Mouse (Mus musculus) hindbrain, embryonic 13.5 days (tissue): ENCODE measurements around the gene Mcf2l. TPM values are rescaled to one million over a fixed set of nuclear protein-coding genes. Genes with fewer than 3 reads are reported as not detected.

Source experiments
- ATAC-seq: fragments of 200-750 bp; cut with Nextera tagmentation; 2 replicates; pipeline ENCODE4 v1.8.0; 2017; ENCODE audit warnings: moderate TSS enrichment; ENCODE audit not compliant: low FRiP score
- H3K27ac ChIP-seq: fragments of 300-500 bp; sonication (generic); 2 replicates; pipeline ENCODE4 v1.5.1; 2015; ENCODE audit warnings: inconsistent platforms, mild to moderate bottlenecking, moderate library complexity
- H3K27me3 ChIP-seq: fragments of 300-500 bp; sonication (generic); 2 replicates; pipeline ENCODE4 v1.6.1; 2015; ENCODE audit warnings: mild to moderate bottlenecking, inconsistent platforms
- H3K36me3 ChIP-seq: fragments of 300-500 bp; sonication (generic); 2 replicates; pipeline ENCODE4 v1.6.1; 2015; ENCODE audit warnings: mild to moderate bottlenecking, inconsistent platforms
- H3K4me1 ChIP-seq: fragments of 300-500 bp; sonication (generic); replicated peaks from 2 replicates; pipeline ENCODE4 v1.6.1; 2015; ENCODE audit warnings: inconsistent platforms
- H3K4me2 ChIP-seq: fragments of 300-500 bp; sonication (generic); 2 replicates; pipeline ENCODE4 v1.6.1; 2015; ENCODE audit warnings: inconsistent platforms, mild to moderate bottlenecking, moderate library complexity
- H3K4me3 ChIP-seq: fragments of 300-500 bp; sonication (generic); 2 replicates; pipeline ENCODE4 v1.5.1; 2015; ENCODE audit warnings: mild to moderate bottlenecking, inconsistent platforms
- H3K9ac ChIP-seq: fragments of 300-500 bp; sonication (generic); 2 replicates; pipeline ENCODE4 v1.6.1; 2015; ENCODE audit warnings: mild to moderate bottlenecking, inconsistent platforms
- H3K9me3 ChIP-seq: fragments of 300-500 bp; sonication (generic); 2 replicates; pipeline ENCODE4 v1.6.1; 2016; ENCODE audit warnings: inconsistent platforms
- WGBS: fragments of 180-500 bp; shearing (Covaris S2); methylation state at CpG from one replicate; pipeline ENCODE4 v1.1.7; 2015; 5-methylcytosine and 5-hydroxymethylcytosine counted together
- polyA plus RNA-seq: library from polyadenylated mRNA; unstranded; fragments of >200 nt; fragmentation: Nextera tagmentation; extraction: Ambion mirVana; gene quantifications from 2 replicates; pipeline ENCODE4 v1.2.1, GENCODE M21; 2015

Mcf2l gene
- polyA plus RNA-seq, 1 experiment from 2014 or later = 119 TPM

GRCm38 (mm10) chr8:12903790-12904415, 30.3 kb downstream of the Mcf2l start:
- 0 out of 2 replicates have a peak, but pooled peaks cover 11% of the 10 kb centered on the region for H3K4me1 ChIP-seq
- H3K27me3 ChIP-seq = no peaks in the 10 kb centered on the region
- no peak overlapping the region for H3K4me3 ChIP-seq
- H3K9ac ChIP-seq = no peak overlapping the region
- no peak overlapping the region for H3K27ac ChIP-seq
- H3K9me3 ChIP-seq = no peaks in the 10 kb centered on the region
- no peak for ATAC-seq
- no peak overlapping the region for H3K4me2 ChIP-seq
- 86% methylated on average over 13 of the region's 13 CpGs for WGBS
- H3K36me3 ChIP-seq = no peaks in the 10 kb centered on the region

GRCm38 (mm10) chr8:12905122-12905521, 31.5 kb downstream of the Mcf2l start:
- WGBS = 88% methylated on average over 5 of the region's 5 CpGs
- H3K4me3 ChIP-seq = no peak overlapping the region
- ATAC-seq = no peak
- no peaks in the 10 kb centered on the region for H3K36me3 ChIP-seq
- no peak overlapping the region for H3K9ac ChIP-seq
- no peak overlapping the region; the same call in 1 of the 2 replicates for H3K27ac ChIP-seq
- H3K9me3 ChIP-seq = no peaks in the 10 kb centered on the region
- no peaks in the 10 kb centered on the region for H3K27me3 ChIP-seq
- H3K4me2 ChIP-seq = no peak overlapping the region
- H3K4me1 ChIP-seq = 0 out of 2 replicates have a peak, but pooled peaks cover 11% of the 10 kb centered on the region

DNA sequence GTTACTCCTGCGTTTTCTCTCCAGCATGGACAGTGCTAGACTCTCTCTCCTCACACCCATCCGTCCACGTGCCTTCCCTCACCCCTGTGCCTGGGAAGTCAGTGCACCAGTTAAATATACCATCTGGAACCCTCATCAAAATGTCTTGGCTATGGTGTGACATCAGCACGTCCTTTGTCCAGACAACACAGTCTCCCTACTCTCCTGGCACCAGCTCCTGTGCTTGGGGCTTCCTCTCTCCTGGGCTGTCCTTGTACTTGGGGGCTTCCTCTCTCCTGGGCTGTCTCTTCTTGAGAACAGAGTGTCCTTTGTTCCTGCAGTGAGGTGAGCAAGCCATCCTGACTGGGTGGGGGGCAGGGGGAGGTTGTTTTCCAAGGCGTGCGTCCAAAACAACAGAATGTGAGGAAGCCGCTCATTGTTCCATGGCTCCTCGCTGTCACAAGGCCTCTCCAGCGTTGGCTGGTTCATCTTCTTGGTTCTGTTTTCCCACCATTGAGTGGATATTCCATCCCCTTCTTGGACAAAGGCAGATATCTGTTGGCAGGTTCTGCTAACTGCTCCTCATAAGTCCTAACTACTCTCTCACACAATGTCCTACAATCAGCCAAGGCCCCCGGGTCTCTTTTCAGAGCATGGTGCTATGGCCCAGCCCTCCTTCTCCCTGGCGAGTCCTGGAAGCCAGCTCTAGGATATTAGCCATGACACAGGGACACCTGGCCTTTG, 32.2 kb downstream of the Mcf2l start:
- Histone ChIP-seq H3K36me3 (no peaks in the 10 kb centered on the region), H3K4me3 (no peak overlapping the region), H3K4me1 (0 out of 2 replicates have a peak, but pooled peaks cover 11% of the 10 kb centered on the region), H3K9ac (no peak overlapping the region), H3K27me3 (no peaks in the 10 kb centered on the region), H3K9me3 (no peaks in the 10 kb centered on the region), H3K27ac (no peak overlapping the region; the same call in 1 of the 2 replicates), H3K4me2 (no peak overlapping the region)
- ATAC-seq = no peak
- WGBS = 82% methylated on average over 11 of the region's 11 CpGs

DNA sequence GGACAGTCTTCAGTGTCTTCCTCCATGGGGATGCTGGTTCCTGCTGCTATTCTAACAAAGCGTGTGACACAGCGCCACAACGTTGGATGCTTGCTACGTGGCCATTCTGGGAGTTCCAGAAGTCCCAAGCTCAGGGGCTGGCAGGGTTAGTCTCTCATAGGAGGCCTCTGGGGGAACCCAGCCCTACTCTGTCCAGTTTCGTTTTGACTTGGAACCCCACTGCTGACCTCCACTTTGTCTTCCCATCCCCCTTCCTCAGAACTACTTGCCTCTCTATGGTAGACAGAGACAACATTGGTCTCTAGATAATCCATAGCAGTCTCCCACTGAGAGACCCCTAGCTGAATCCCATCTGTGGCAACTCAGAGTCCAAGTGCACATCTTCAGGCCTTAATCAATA, 33.0 kb downstream of the Mcf2l start:
- Histone ChIP-seq H3K9me3 (no peaks in the 10 kb centered on the region), H3K27me3 (no peaks in the 10 kb centered on the region), H3K4me3 (no peak overlapping the region), H3K36me3 (no peaks in the 10 kb centered on the region), H3K4me1 (peaks cover 11% of the 10 kb centered on the region; the same call in 1 of the 2 replicates), H3K9ac (no peak overlapping the region), H3K27ac (no peak overlapping the region), H3K4me2 (no peak overlapping the region)
- no peak for ATAC-seq
- WGBS = 63% methylated on average over 5 of the region's 5 CpGs

DNA sequence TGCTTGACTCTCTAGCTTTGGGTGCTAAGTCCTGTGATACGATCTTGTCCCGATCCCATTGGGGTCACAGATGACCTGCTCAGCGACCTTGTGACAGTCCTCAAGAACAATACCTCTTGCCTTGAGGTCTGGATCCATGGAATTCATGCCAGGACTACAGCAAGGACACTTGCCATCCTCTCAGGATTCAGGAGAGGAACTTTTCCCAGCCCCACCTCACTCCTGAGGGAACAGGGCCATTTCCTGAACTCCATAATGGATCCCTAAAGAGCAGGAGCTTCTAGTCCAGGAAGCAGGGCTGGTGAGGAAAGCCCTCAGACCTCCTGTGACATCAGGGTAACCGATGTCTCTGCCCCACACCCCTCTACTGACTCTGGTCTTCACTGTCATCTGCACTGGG, 34.1 kb downstream of the Mcf2l start:
- WGBS = 81% methylated on average over 4 of the region's 4 CpGs
- no peak for ATAC-seq
- H3K27me3 ChIP-seq = no peaks in the 10 kb centered on the region
- H3K4me2 ChIP-seq = no peak overlapping the region
- H3K4me1 ChIP-seq = peaks cover 17% of the 10 kb centered on the region
- H3K9ac ChIP-seq = no peak overlapping the region
- 0 out of 2 replicates have a peak, but pooled peaks cover under 1% of the 10 kb centered on the region for H3K36me3 ChIP-seq
- no peaks in the 10 kb centered on the region for H3K9me3 ChIP-seq
- H3K4me3 ChIP-seq = no peak overlapping the region
- H3K27ac ChIP-seq = no peak overlapping the region

DNA sequence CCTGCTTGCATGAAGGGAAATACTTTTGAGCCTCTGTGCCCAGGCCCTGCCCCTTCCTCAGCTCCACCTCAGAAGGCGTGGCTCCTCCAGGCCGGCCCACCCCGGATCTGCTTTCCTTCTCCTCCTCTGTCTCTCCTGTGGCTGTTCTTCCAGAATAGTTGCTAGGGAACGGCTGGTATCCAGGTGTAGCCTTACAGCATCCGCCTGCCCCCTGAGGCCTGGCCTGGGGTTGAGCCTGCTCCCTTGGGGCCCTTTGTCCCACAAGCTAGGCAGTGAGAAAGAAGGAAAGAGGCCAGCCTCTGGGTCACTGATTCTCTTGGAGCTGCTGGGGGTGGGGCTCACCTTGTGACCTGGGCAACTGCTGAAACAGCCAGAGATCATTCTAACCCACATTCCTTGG, 38.4 kb downstream of the Mcf2l start:
- no peak overlapping the region for H3K4me3 ChIP-seq
- no peaks in the 10 kb centered on the region for H3K27me3 ChIP-seq
- 12% methylated on average over 5 of the region's 5 CpGs for WGBS
- peaks cover 9% of the 10 kb centered on the region; the same call in 1 of the 2 replicates for H3K36me3 ChIP-seq
- H3K27ac ChIP-seq = no peak overlapping the region
- no peaks in the 10 kb centered on the region for H3K9me3 ChIP-seq
- H3K9ac ChIP-seq = no peak overlapping the region
- H3K4me2 ChIP-seq = no peak overlapping the region
- no peak for ATAC-seq
- H3K4me1 ChIP-seq = peaks cover 24% of the 10 kb centered on the region

GRCm38 (mm10) chr8:12915187-12916006, 41.8 kb downstream of the Mcf2l start:
- 17% methylated on average over 42 of the region's 42 CpGs for WGBS
- H3K36me3 ChIP-seq = peaks cover 9% of the 10 kb centered on the region; the same call in 1 of the 2 replicates
- peak overlapping the region; percentile 82 for H3K27ac ChIP-seq
- H3K4me1 ChIP-seq = peaks cover 52% of the 10 kb centered on the region
- peak overlapping the region; percentile 51 for H3K4me3 ChIP-seq
- no peaks in the 10 kb centered on the region for H3K27me3 ChIP-seq
- H3K9ac ChIP-seq = peak overlapping the region; percentile 85
- no peaks in the 10 kb centered on the region for H3K9me3 ChIP-seq
- peak overlapping the region; percentile 93 for H3K4me2 ChIP-seq
- ATAC-seq = peak; percentile 85

DNA sequence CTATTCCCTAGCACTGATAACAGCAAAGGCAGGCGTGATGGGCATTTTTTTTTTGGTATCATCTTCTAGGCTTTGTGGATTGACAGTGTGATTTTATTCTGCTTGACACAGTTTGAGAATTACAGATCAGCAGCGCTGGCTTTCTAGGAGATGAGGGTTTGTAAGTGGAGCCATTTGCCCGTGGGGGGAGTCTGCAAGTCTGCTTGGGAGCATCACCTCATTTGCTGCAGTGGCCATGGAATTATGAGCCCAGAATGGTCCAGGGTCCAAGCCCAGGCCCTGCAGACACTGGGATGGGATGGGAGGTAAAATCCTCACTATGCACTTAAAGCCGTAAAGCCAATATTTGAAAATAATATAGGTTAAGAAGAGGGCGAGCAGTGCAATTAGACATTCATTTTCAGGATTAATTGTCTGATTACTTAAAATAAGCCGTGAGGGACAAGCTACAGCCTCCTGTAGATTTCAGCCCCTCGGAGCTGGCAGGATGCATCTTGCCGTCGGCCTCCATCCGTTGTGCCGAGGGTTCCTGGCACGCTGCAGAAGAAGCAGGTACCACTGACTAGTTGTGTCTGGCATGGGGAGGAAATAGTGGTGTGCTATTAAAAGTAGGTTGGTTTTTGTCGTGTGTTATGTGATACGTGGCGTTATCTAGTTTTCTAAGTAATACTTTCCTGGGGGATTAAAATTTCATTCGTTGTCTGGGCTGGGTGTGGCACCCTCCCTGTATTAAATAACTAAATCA, 42.7 kb downstream of the Mcf2l start:
- no peak for ATAC-seq
- peaks cover 9% of the 10 kb centered on the region; the same call in 1 of the 2 replicates for H3K36me3 ChIP-seq
- H3K4me2 ChIP-seq = peak overlapping the region; percentile 93
- WGBS = 61% methylated on average over 16 of the region's 16 CpGs
- peak overlapping the region; percentile 51 for H3K4me3 ChIP-seq
- peak overlapping the region; percentile 82 for H3K27ac ChIP-seq
- peak overlapping the region; percentile 85 for H3K9ac ChIP-seq
- H3K9me3 ChIP-seq = no peaks in the 10 kb centered on the region
- no peaks in the 10 kb centered on the region for H3K27me3 ChIP-seq
- H3K4me1 ChIP-seq = peaks cover 57% of the 10 kb centered on the region

DNA sequence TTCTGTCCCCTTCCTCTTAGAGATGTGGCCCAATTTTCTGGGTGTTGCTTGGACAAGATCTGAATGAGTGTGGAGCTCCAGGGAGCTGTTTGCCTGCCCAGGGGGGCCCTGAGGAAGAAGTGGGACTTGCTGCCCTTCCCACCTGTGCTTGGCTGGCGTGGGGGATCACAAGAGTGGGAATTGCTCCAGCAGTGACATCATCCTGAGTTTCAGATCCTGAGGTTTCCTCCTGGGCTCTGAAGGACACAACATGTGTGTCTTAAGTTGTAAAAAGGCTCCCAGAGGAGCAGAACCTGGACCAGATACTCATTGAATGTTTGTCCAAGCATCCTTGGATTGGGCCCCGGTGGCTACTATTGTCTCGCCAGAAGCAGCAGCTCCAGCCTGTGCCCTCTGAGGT, 43.4 kb downstream of the Mcf2l start:
- Histone ChIP-seq H3K27ac (peak overlapping the region; percentile 82; the same call in 1 of the 2 replicates), H3K9ac (peak overlapping the region; percentile 85), H3K36me3 (peaks cover 9% of the 10 kb centered on the region; the same call in 1 of the 2 replicates), H3K9me3 (no peaks in the 10 kb centered on the region), H3K4me2 (peak overlapping the region; percentile 93), H3K4me3 (peak overlapping the region; percentile 51), H3K27me3 (no peaks in the 10 kb centered on the region), H3K4me1 (peaks cover 52% of the 10 kb centered on the region)
- WGBS = 81% methylated on average over 3 of the region's 3 CpGs
- ATAC-seq = no peak

DNA sequence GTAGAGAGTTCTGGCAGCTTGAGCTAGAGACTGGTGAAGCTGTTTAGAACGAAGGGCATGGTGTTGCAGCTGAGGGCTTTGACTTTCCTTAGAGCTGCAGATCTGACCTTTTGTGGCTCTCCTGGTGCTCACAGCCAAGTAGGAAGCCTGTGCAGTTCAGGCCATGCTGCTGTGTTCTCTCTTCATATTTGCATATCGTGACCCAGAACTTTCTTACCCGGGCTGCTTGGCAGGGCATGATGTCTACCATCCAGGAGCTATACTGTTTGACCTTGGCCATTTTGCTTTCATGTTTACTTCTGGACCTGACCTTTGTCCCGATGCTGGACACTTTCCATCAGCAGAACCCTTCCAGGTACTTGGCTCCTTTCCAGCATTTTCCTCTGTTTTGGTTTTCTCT, 44.2 kb downstream of the Mcf2l start:
- H3K4me2 ChIP-seq = peak overlapping the region; percentile 93
- no peaks in the 10 kb centered on the region for H3K27me3 ChIP-seq
- H3K9ac ChIP-seq = peak overlapping the region; percentile 85; the same call in 1 of the 2 replicates
- peak overlapping the region; percentile 51 for H3K4me3 ChIP-seq
- peaks cover 7% of the 10 kb centered on the region; the same call in 1 of the 2 replicates for H3K36me3 ChIP-seq
- H3K9me3 ChIP-seq = no peaks in the 10 kb centered on the region
- WGBS = 87% methylated on average over 4 of the region's 4 CpGs
- no peak for ATAC-seq
- no peak overlapping the region for H3K27ac ChIP-seq
- H3K4me1 ChIP-seq = peaks cover 52% of the 10 kb centered on the region

DNA sequence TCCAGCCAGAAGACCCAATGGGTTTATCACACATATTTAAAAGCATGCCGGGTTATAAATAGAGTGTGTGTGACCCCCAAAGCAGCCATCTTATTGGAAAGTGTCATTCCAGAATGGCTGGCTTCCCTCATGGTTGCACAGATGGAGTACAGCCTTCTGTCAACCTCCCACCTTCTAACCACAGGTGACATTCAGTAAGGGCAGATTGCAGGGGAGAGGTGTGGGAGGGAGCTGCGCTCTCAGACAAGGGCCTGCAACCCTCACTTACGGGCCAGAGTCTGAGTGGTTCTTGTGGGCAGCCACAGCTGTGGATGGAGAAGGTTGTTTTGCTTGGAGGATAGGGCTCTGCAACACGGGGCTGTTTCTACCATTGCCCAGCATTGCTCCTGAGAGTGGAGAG, 47.0 kb downstream of the Mcf2l start:
- H3K27me3 ChIP-seq = no peaks in the 10 kb centered on the region
- no peaks in the 10 kb centered on the region for H3K36me3 ChIP-seq
- no peak overlapping the region for H3K27ac ChIP-seq
- no peak for ATAC-seq
- H3K9me3 ChIP-seq = no peaks in the 10 kb centered on the region
- H3K4me2 ChIP-seq = no peak overlapping the region
- peaks cover 57% of the 10 kb centered on the region for H3K4me1 ChIP-seq
- WGBS = 78% methylated on average over 4 of the region's 4 CpGs
- H3K9ac ChIP-seq = no peak overlapping the region
- H3K4me3 ChIP-seq = no peak overlapping the region
